Mouse (Mus musculus) midbrain, postnatal 0 days (tissue): ENCODE results near the gene Oser1. TPM values are rescaled to one million over a fixed set of nuclear protein-coding genes. Genes with fewer than 3 reads are reported as not detected.

Experiments
- ATAC-seq: fragments of 200-750 bp; cut with Nextera tagmentation; 2 replicates; pipeline ENCODE4 v1.8.0; 2017; ENCODE audit warnings: moderate number of reproducible peaks, mild to moderate bottlenecking, moderate TSS enrichment, moderate library complexity; ENCODE audit not compliant: low FRiP score
- DNase-seq: peaks from one replicate; pipeline ENCODE4 v3.0.0-alpha.2; 2015; ENCODE audit warnings: low spot score
- H3K27ac ChIP-seq: fragments of 300-500 bp; sonication (generic); 2 replicates; pipeline ENCODE4 v1.5.1; 2014; ENCODE audit warnings: low read depth, mild to moderate bottlenecking, low read length, mixed read lengths
- H3K27me3 ChIP-seq: fragments of 300-500 bp; sonication (generic); 2 replicates; pipeline ENCODE4 v1.6.1; 2014; ENCODE audit warnings: low read length, control low read depth, mixed read lengths; ENCODE audit not compliant: insufficient read depth
- H3K36me3 ChIP-seq: fragments of 300-500 bp; sonication (generic); 2 replicates; pipeline ENCODE4 v1.6.1; 2014; ENCODE audit warnings: low read length, control low read depth, mixed read lengths; ENCODE audit not compliant: insufficient read depth
- H3K4me1 ChIP-seq: fragments of 300-500 bp; sonication (generic); 2 replicates; pipeline ENCODE4 v1.6.1; 2014; ENCODE audit warnings: mild to moderate bottlenecking, control low read depth, antibody characterized with exemption, low read length, mixed read lengths; ENCODE audit not compliant: insufficient read depth
- H3K4me2 ChIP-seq: fragments of 300-500 bp; sonication (generic); 2 replicates; pipeline ENCODE4 v1.6.1; 2014; ENCODE audit warnings: low read depth, mild to moderate bottlenecking, low read length, mixed read lengths; ENCODE audit not compliant: poor library complexity, severe bottlenecking
- H3K4me3 ChIP-seq: fragments of 300-500 bp; sonication (generic); 2 replicates; pipeline ENCODE4 v1.5.1; 2014; ENCODE audit warnings: low read depth, mild to moderate bottlenecking, low read length, moderate library complexity
- H3K9ac ChIP-seq: fragments of 300-500 bp; sonication (generic); replicated peaks from 2 replicates; pipeline ENCODE4 v1.6.1; 2014; ENCODE audit warnings: mild to moderate bottlenecking, low read length, moderate library complexity, mixed read lengths; ENCODE audit not compliant: poor library complexity, severe bottlenecking
- H3K9me3 ChIP-seq: fragments of 300-500 bp; sonication (generic); 2 replicates; pipeline ENCODE4 v1.6.1; 2016; ENCODE audit warnings: low read length, control low read depth
- CTCF ChIP-seq: IDR thresholded peaks from 2 replicates; pipeline ENCODE4 v1.5.1; 2016; ENCODE audit warnings: antibody characterized with exemption, mild to moderate bottlenecking
- WGBS: fragments of 180-500 bp; shearing (Covaris S2); extraction: QIAGEN DNeasy Blood & Tissue Kit; methylation state at CpG from one replicate; pipeline ENCODE4 v1.1.7; 2014; 5-methylcytosine and 5-hydroxymethylcytosine counted together
- polyA plus RNA-seq: library from polyadenylated mRNA; unstranded; fragments of >200 nt; fragmentation: Nextera tagmentation; extraction: Ambion mirVana; gene quantifications from 2 replicates; pipeline ENCODE4 v1.2.1, GENCODE M21; 2015
- total RNA-seq: library from RNA; depleted of rRNA; stranded (reverse); fragments of >200 nt; gene quantifications from 2 replicates; pipeline ENCODE4 v1.2.3, GENCODE M21; 2014

Oser1 gene
- total and polyA plus RNA-seq, 2 experiments from 2014 or later: 29.9 to 63.8 TPM

GRCm38 (mm10) chr2:163467585-163467984 is 43.1 kb upstream of the Oser1 start:
- WGBS: 95% methylated on average over 6 of the region's 6 CpGs
- Histone ChIP-seq H3K4me2 (no peak overlapping the region), H3K27me3 (no peaks in the 10 kb centered on the region; the same call in 1 of the 2 replicates), H3K27ac (no peak overlapping the region), H3K9me3 (no peaks in the 10 kb centered on the region), H3K36me3 (peaks cover 29% of the 10 kb centered on the region), H3K4me3 (no peak overlapping the region), H3K9ac (no peak overlapping the region), H3K4me1 (0 out of 2 replicates have a peak, but pooled peaks cover 8% of the 10 kb centered on the region)
- no peak for TF ChIP-seq CTCF
- DNase-seq (no peak), ATAC-seq (no peak)

DNA sequence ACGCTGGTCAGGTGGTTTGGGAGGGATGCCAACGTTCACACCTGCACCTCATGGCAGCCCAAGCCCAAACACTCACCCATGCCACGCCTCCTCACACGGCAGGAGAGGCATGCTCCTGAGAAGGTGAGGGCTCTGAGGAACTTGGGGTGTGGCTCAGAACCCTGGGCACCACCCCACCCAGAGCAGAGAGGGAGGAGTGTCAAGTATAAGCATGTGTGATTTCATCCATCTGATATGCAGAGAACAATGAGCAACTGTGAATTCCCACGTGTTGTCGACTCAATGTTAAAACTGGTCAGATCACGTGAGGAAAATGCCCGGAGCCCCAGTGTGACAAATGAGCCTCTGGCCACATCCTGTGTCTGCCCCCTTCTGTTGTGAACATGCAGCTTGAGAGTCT is 42.3 kb upstream of the Oser1 start:
- Histone ChIP-seq H3K36me3 (peaks cover 29% of the 10 kb centered on the region), H3K27ac (no peak overlapping the region), H3K9me3 (no peaks in the 10 kb centered on the region), H3K4me3 (no peak overlapping the region), H3K27me3 (no peaks in the 10 kb centered on the region), H3K4me2 (no peak overlapping the region), H3K9ac (no peak overlapping the region), H3K4me1 (0 out of 2 replicates have a peak, but pooled peaks cover 8% of the 10 kb centered on the region)
- no peak for TF ChIP-seq CTCF
- DNase-seq (no peak), ATAC-seq (no peak)
- WGBS: 85% methylated on average over 8 of the region's 8 CpGs

DNA sequence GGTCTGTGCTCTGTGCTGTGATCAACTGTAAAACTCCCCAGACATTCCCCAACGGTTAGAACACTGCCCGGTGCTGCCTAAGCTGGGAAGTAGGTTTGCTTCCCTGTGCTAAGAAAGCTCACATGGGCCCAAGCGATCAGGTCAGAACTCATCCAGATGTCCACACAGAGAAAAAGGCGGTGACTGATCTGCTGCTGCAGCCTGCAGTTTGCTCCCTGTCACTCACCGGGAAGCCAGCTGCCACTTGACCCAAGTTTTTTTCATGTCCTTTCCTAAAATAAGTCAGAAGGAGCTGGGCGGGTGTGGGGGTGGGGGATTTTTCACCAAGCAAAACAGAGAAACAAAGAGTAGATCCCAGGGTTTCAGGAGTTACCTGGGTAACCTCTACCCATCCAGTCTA is 40.1 kb upstream of the Oser1 start:
- no peaks in the 10 kb centered on the region for H3K4me1 ChIP-seq
- H3K4me2 ChIP-seq: no peak overlapping the region
- no peak overlapping the region for H3K4me3 ChIP-seq
- no peaks in the 10 kb centered on the region for H3K9me3 ChIP-seq
- 82% methylated on average over 6 of the region's 6 CpGs for WGBS
- no peak for DNase-seq
- no peaks in the 10 kb centered on the region for H3K27me3 ChIP-seq
- H3K36me3 ChIP-seq: peaks cover 25% of the 10 kb centered on the region
- no peak for TF ChIP-seq CTCF
- H3K9ac ChIP-seq: no peak overlapping the region
- H3K27ac ChIP-seq: no peak overlapping the region
- no peak for ATAC-seq

DNA sequence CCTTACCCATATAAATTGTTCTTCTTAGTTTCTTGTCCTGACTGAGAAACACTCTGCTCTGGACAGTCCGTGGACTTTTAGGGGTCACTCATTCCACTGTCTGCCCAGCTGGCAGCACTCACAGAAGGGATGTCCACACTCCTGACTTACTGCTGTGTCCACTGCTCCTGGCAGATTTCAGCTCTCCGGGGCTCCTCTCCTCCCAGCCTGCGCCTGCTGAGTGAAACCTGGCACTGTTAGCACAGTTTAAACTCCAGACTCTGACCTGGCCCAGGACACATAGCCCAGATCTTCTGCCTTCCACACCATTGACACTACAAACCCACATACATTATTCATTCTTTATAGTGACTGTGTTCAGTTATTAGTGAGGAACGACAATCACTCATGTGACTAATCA is 39.5 kb upstream of the Oser1 start:
- peaks cover 19% of the 10 kb centered on the region for H3K36me3 ChIP-seq
- H3K9me3 ChIP-seq: no peaks in the 10 kb centered on the region
- no peak for TF ChIP-seq CTCF
- H3K4me2 ChIP-seq: no peak overlapping the region
- H3K27ac ChIP-seq: no peak overlapping the region
- ATAC-seq (no peak), DNase-seq (no peak)
- no peaks in the 10 kb centered on the region for H3K27me3 ChIP-seq
- no peak overlapping the region for H3K9ac ChIP-seq
- H3K4me3 ChIP-seq: no peak overlapping the region
- 78% methylated on average over 4 of the region's 4 CpGs for WGBS
- H3K4me1 ChIP-seq: no peaks in the 10 kb centered on the region

- Histone ChIP-seq H3K27me3 (0 out of 2 replicates have a peak, but pooled peaks cover 4% of the 10 kb centered on the region), H3K4me3 (no peak overlapping the region), H3K9me3 (no peaks in the 10 kb centered on the region), H3K4me1 (peaks cover 3% of the 10 kb centered on the region; the same call in 1 of the 2 replicates), H3K36me3 (peaks cover 15% of the 10 kb centered on the region), H3K9ac (no peak overlapping the region), H3K27ac (no peak overlapping the region), H3K4me2 (no peak overlapping the region)
- 68% methylated on average over 10 of the region's 10 CpGs for WGBS
- TF ChIP-seq CTCF: no peak
- DNase-seq (no peak), ATAC-seq (no peak)
Observed at GRCm38 (mm10) chr2:163463251-163463769, 38.8 kb upstream of the Oser1 start.

DNA sequence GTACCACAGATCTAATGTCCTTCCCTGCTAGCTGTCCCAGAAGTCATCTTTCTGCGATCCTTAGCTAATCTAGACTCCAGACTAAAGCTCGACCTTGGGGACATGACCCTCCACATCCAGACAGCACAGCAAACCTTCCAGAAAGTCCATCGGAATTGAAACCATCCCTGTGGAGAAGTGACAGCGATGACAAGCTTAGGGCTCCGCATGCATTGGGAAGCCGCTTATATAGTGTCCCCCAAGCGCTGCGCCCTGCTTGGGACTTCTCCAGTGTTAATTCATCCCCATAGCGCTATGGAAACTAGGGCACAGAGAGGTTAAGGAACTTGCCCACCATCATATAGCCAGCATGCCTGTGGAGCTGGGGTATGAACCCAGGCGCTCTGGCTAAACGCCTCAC is 38.3 kb upstream of the Oser1 start:
- 0 out of 2 replicates have a peak, but pooled peaks cover 5% of the 10 kb centered on the region for H3K27me3 ChIP-seq
- H3K4me3 ChIP-seq: no peak overlapping the region
- peaks cover 3% of the 10 kb centered on the region; the same call in 1 of the 2 replicates for H3K4me1 ChIP-seq
- no peak overlapping the region for H3K27ac ChIP-seq
- peaks cover 10% of the 10 kb centered on the region for H3K36me3 ChIP-seq
- no peak overlapping the region for H3K4me2 ChIP-seq
- H3K9me3 ChIP-seq: no peaks in the 10 kb centered on the region
- ATAC-seq: no peak
- no peak overlapping the region for H3K9ac ChIP-seq
- TF ChIP-seq CTCF: no peak
- WGBS: 79% methylated on average over 11 of the region's 11 CpGs
- no peak for DNase-seq
